Mouse (Mus musculus): Measurements from ENCODE around the gene Cir1.

DNA sequence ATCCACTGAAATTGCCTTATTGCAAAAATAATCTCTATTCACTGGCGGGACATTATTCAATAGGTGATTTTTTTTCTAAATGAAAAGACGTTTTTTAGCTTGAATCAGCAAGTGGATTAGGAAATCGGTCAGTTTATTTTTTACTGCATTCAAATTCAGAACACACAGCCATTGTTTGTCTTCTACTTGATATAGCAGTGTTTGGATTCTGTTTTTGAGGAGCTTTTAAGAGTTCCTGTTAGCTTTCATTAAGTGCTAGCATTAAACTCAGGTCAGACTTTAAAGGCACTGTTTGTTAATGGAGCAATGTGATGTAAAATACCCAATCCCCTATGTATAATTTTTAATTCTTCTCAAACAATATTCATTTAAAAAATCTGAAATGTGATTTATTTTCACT lies 13.7 kb downstream of the Cir1 start:
- TF ChIP-seq CTCF (IDR thresholded peaks at IDR 0.05; ENCODE audit: low read depth) (no peak), EP300 (optimal IDR thresholded peaks at IDR 0.05) (no peak)
